Mouse (Mus musculus) layer of hippocampus, adult 9-10 months (tissue): Measurements from ENCODE around the gene St6galnac5.

Source experiments
- DNase-seq: peaks from one replicate; pipeline ENCODE4 v3.0.0; 2022; ENCODE audit warnings: low spot score

Gene St6galnac5

GRCm38 (mm10) chr3:152981988-152982387 lies at the start of gene St6galnac5:
TSS of gene St6galnac5 (minus strand) at chr3:152982246.
- no peak for DNase-seq

- no peak for DNase-seq
Observed at GRCm38 (mm10) chr3:153030756-153031155, 48.7 kb upstream of the St6galnac5 start.

- no peak for DNase-seq
Observed at GRCm38 (mm10) chr3:153024016-153024415, 42.0 kb upstream of the St6galnac5 start.

- DNase-seq: no peak
Observed at GRCm38 (mm10) chr3:153018051-153018450, 36.0 kb upstream of the St6galnac5 start.

GRCm38 (mm10) chr3:153016355-153016754 lies 34.3 kb upstream of the St6galnac5 start:
- DNase-seq: no peak

- no peak for DNase-seq
Observed at GRCm38 (mm10) chr3:153006893-153007292, 24.8 kb upstream of the St6galnac5 start.

- DNase-seq: no peak
Observed at GRCm38 (mm10) chr3:152998901-152999300, 16.9 kb upstream of the St6galnac5 start.

- no peak for DNase-seq
Observed at GRCm38 (mm10) chr3:152998106-152998505, 16.1 kb upstream of the St6galnac5 start.

- no peak for DNase-seq
Observed at GRCm38 (mm10) chr3:152993608-152994007, 11.6 kb upstream of the St6galnac5 start.

GRCm38 (mm10) chr3:152990787-152991186 lies 8.7 kb upstream of the St6galnac5 start:
- DNase-seq: no peak

GRCm38 (mm10) chr3:152980978-152981974 lies 770 bp downstream of the St6galnac5 start:
- no peak for DNase-seq

- no peak for DNase-seq
Observed at GRCm38 (mm10) chr3:152980431-152980830, 1.6 kb downstream of the St6galnac5 start.

- DNase-seq: no peak
Observed at GRCm38 (mm10) chr3:152979481-152980092, 2.5 kb downstream of the St6galnac5 start.

GRCm38 (mm10) chr3:152971373-152971772 lies 10.7 kb downstream of the St6galnac5 start:
- no peak for DNase-seq

GRCm38 (mm10) chr3:152969774-152970347 lies 12.2 kb downstream of the St6galnac5 start:
- no peak for DNase-seq

- no peak for DNase-seq
Observed at GRCm38 (mm10) chr3:152961855-152962376, 20.1 kb downstream of the St6galnac5 start.

GRCm38 (mm10) chr3:152958358-152959150 lies 23.5 kb downstream of the St6galnac5 start:
- DNase-seq: no peak

- DNase-seq: no peak
Observed at GRCm38 (mm10) chr3:152956771-152957170, 25.3 kb downstream of the St6galnac5 start.

GRCm38 (mm10) chr3:152956038-152956437 lies 26.0 kb downstream of the St6galnac5 start:
- no peak for DNase-seq

- DNase-seq: no peak
Observed at GRCm38 (mm10) chr3:152951634-152952545, 30.2 kb downstream of the St6galnac5 start.

- no peak for DNase-seq
Observed at GRCm38 (mm10) chr3:152950914-152951313, 31.1 kb downstream of the St6galnac5 start.
